Mouse (Mus musculus): ENCODE data around the gene Aldh4a1. TPM values are rescaled to one million over a fixed set of nuclear protein-coding genes. Genes with fewer than 3 reads are reported as not detected.
A peak's percentile ranks its signal among the peaks of the same experiment; 100 is the strongest.

The Aldh4a1 gene
- polyA plus RNA-seq, 1 experiment from 2014 or later = 31.9 TPM

GRCm38 (mm10) chr4:139640333-139640732 is 17.7 kb downstream of the Aldh4a1 start:
- WGBS = 60% methylated on average over 12 of the region's 12 CpGs
- no peak overlapping the region for H3K4me3 ChIP-seq (ENCODE audit: low read length)
- no peak overlapping the region; the same call in 1 of the 2 replicates for H3K9ac ChIP-seq (ENCODE audit: low read depth, low read length)
- H3K27ac ChIP-seq (ENCODE audit: low read depth, low read length) = no peak overlapping the region
- H3K4me1 ChIP-seq (ENCODE audit: control insufficient read depth, insufficient read depth, low read depth, low read length) = peaks cover 22% of the 10 kb centered on the region
- H3K27me3 ChIP-seq (replicated peaks; ENCODE audit: control insufficient read depth, insufficient read depth, low read length) = peaks cover 2% of the 10 kb centered on the region
- no peak for ATAC-seq
- no peak overlapping the region for H3K4me2 ChIP-seq (ENCODE audit: low read length)
- H3K36me3 ChIP-seq (ENCODE audit: control insufficient read depth, insufficient read depth, low read length) = peaks cover 17% of the 10 kb centered on the region
- no peaks in the 10 kb centered on the region for H3K9me3 ChIP-seq (ENCODE audit: control insufficient read depth, low read length)

- WGBS = 55% methylated on average over 6 of the region's 6 CpGs
- ATAC-seq = no peak
- no peak overlapping the region for H3K9ac ChIP-seq (ENCODE audit: low read depth, low read length)
- H3K4me1 ChIP-seq (ENCODE audit: control insufficient read depth, insufficient read depth, low read depth, low read length) = peaks cover 22% of the 10 kb centered on the region
- peaks cover 2% of the 10 kb centered on the region for H3K27me3 ChIP-seq (replicated peaks; ENCODE audit: control insufficient read depth, insufficient read depth, low read length)
- H3K27ac ChIP-seq (ENCODE audit: low read depth, low read length) = no peak overlapping the region
- H3K4me3 ChIP-seq (ENCODE audit: low read length) = no peak overlapping the region
- no peak overlapping the region for H3K4me2 ChIP-seq (ENCODE audit: low read length)
- H3K36me3 ChIP-seq (ENCODE audit: control insufficient read depth, insufficient read depth, low read length) = peaks cover 16% of the 10 kb centered on the region
- no peaks in the 10 kb centered on the region for H3K9me3 ChIP-seq (ENCODE audit: control insufficient read depth, low read length)
Observed at GRCm38 (mm10) chr4:139640775-139641174, 18.1 kb downstream of the Aldh4a1 start.

GRCm38 (mm10) chr4:139641829-139642425 is 19.3 kb downstream of the Aldh4a1 start:
- Histone ChIP-seq H3K4me2 (ENCODE audit: low read length) (peak overlapping the region; percentile 48), H3K36me3 (ENCODE audit: control insufficient read depth, insufficient read depth, low read length) (peaks cover 16% of the 10 kb centered on the region), H3K4me3 (ENCODE audit: low read length) (peak overlapping the region; percentile 15; the same call in 1 of the 2 replicates), H3K27ac (ENCODE audit: low read depth, low read length) (no peak overlapping the region; the same call in 1 of the 2 replicates), H3K9ac (ENCODE audit: low read depth, low read length) (no peak overlapping the region; the same call in 1 of the 2 replicates), H3K27me3 (replicated peaks; ENCODE audit: control insufficient read depth, insufficient read depth, low read length) (peaks cover 2% of the 10 kb centered on the region), H3K4me1 (ENCODE audit: control insufficient read depth, insufficient read depth, low read depth, low read length) (peaks cover 22% of the 10 kb centered on the region), H3K9me3 (ENCODE audit: control insufficient read depth, low read length) (no peaks in the 10 kb centered on the region; the same call in 1 of the 2 replicates)
- ATAC-seq = no peak
- 11% methylated on average over 30 of the region's 30 CpGs for WGBS

DNA sequence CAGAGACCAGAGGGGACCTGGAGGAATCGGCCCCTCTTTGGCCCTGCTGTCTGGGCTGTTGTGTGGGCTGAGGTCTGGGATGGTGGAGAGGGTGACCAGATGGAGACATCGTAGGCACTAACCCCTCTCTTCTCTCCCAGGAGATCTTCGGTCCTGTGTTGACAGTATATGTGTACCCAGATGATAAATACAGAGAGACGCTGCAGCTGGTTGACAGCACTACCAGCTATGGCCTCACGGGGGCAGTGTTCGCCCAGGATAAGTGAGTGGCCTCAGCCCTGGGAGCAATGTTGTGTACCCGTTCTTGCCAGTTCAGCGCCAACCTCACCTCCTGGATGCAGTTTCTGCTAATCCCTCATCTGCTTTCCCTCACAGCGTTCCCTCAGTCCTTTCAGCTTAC is 21.3 kb downstream of the Aldh4a1 start:
- no peak overlapping the region for H3K9ac ChIP-seq (ENCODE audit: low read depth, low read length)
- no peaks in the 10 kb centered on the region; the same call in 1 of the 2 replicates for H3K9me3 ChIP-seq (ENCODE audit: control insufficient read depth, low read length)
- peaks cover 22% of the 10 kb centered on the region for H3K36me3 ChIP-seq (ENCODE audit: control insufficient read depth, insufficient read depth, low read length)
- peak; percentile 27 for ATAC-seq
- H3K4me3 ChIP-seq (ENCODE audit: low read length) = no peak overlapping the region
- peaks cover 2% of the 10 kb centered on the region for H3K27me3 ChIP-seq (replicated peaks; ENCODE audit: control insufficient read depth, insufficient read depth, low read length)
- 17% methylated on average over 9 of the region's 9 CpGs for WGBS
- no peak overlapping the region for H3K4me2 ChIP-seq (ENCODE audit: low read length)
- no peak overlapping the region for H3K27ac ChIP-seq (ENCODE audit: low read depth, low read length)
- H3K4me1 ChIP-seq (ENCODE audit: control insufficient read depth, insufficient read depth, low read depth, low read length) = peaks cover 22% of the 10 kb centered on the region

- Histone ChIP-seq H3K4me1 (ENCODE audit: control insufficient read depth, insufficient read depth, low read depth, low read length) (peaks cover 5% of the 10 kb centered on the region), H3K4me3 (ENCODE audit: low read length) (no peak overlapping the region), H3K9me3 (ENCODE audit: control insufficient read depth, low read length) (no peaks in the 10 kb centered on the region; the same call in 1 of the 2 replicates), H3K4me2 (ENCODE audit: low read length) (no peak overlapping the region), H3K27me3 (replicated peaks; ENCODE audit: control insufficient read depth, insufficient read depth, low read length) (0 out of 2 replicates have a peak, but pooled peaks cover 2% of the 10 kb centered on the region), H3K9ac (ENCODE audit: low read depth, low read length) (no peak overlapping the region), H3K27ac (ENCODE audit: low read depth, low read length) (no peak overlapping the region), H3K36me3 (ENCODE audit: control insufficient read depth, insufficient read depth, low read length) (peaks cover 23% of the 10 kb centered on the region)
- 84% methylated on average over 7 of the region's 7 CpGs for WGBS
- no peak for ATAC-seq
Observed at GRCm38 (mm10) chr4:139646916-139647315, 24.2 kb downstream of the Aldh4a1 start.

DNA sequence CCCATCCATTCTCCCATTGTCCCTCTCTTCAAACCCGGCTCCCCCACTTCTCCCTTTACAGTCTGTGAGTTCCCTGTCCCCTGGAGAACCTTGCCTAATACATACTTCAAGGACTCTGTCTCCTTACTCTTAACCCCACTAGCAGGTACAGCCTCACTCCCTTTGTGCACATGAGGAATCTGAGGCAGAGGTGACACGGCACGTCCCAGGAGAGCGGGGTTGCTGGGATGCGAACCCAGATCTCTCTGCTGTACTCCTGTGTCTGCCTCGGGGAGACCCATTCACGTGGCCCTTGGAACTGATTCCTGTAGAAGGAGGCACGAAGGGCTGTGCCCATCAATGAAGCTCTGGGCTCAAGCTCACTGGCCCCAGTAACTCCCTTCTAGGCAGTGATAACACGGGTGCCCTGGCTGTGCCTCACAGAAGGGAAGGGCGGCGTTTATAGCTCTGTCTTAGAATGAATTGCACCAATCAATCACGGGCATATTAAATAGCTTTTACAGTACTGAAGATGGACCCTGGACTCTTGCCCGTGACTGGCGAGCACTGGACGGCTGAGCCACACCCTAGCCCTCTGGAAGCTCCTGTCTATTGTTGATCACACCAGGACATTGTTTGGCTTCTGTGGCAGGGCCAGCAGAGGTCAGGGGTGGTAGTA is 27.5 kb downstream of the Aldh4a1 start:
- no peak overlapping the region for H3K9ac ChIP-seq (ENCODE audit: low read depth, low read length)
- H3K4me1 ChIP-seq (ENCODE audit: control insufficient read depth, insufficient read depth, low read depth, low read length) = no peaks in the 10 kb centered on the region
- peaks cover 15% of the 10 kb centered on the region for H3K36me3 ChIP-seq (ENCODE audit: control insufficient read depth, insufficient read depth, low read length)
- ATAC-seq = no peak
- H3K4me2 ChIP-seq (ENCODE audit: low read length) = no peak overlapping the region
- no peaks in the 10 kb centered on the region; the same call in 1 of the 2 replicates for H3K9me3 ChIP-seq (ENCODE audit: control insufficient read depth, low read length)
- no peak overlapping the region for H3K4me3 ChIP-seq (ENCODE audit: low read length)
- 70% methylated on average over 15 of the region's 15 CpGs for WGBS
- no peak overlapping the region for H3K27ac ChIP-seq (ENCODE audit: low read depth, low read length)
- no peaks in the 10 kb centered on the region for H3K27me3 ChIP-seq (replicated peaks; ENCODE audit: control insufficient read depth, insufficient read depth, low read length)

- Histone ChIP-seq H3K9me3 (ENCODE audit: control insufficient read depth, low read length) (no peaks in the 10 kb centered on the region; the same call in 1 of the 2 replicates), H3K4me2 (ENCODE audit: low read length) (no peak overlapping the region), H3K9ac (ENCODE audit: low read depth, low read length) (no peak overlapping the region), H3K4me3 (ENCODE audit: low read length) (no peak overlapping the region), H3K4me1 (ENCODE audit: control insufficient read depth, insufficient read depth, low read depth, low read length) (no peaks in the 10 kb centered on the region), H3K27ac (ENCODE audit: low read depth, low read length) (no peak overlapping the region), H3K36me3 (ENCODE audit: control insufficient read depth, insufficient read depth, low read length) (peaks cover 14% of the 10 kb centered on the region), H3K27me3 (replicated peaks; ENCODE audit: control insufficient read depth, insufficient read depth, low read length) (no peaks in the 10 kb centered on the region)
- WGBS = 42% methylated on average over 11 of the region's 11 CpGs
- no peak for ATAC-seq
Observed at GRCm38 (mm10) chr4:139650907-139651306, 28.2 kb downstream of the Aldh4a1 start.

GRCm38 (mm10) chr4:139653238-139653637 is 30.6 kb downstream of the Aldh4a1 start, which contains the start of gene Tas1r2:
Gene Tas1r2 (plus strand): TSS chr4:139653538.
- Histone ChIP-seq H3K4me2 (ENCODE audit: low read length) (no peak within 1 kb of the TSS), H3K27ac (ENCODE audit: low read depth, low read length) (no peak within 1 kb of the TSS), H3K4me3 (ENCODE audit: low read length) (no peak within 1 kb of the TSS), H3K4me1 (ENCODE audit: control insufficient read depth, insufficient read depth, low read depth, low read length) (no peaks in the 10 kb centered on the region), H3K27me3 (replicated peaks; ENCODE audit: control insufficient read depth, insufficient read depth, low read length) (no peaks in the 10 kb centered on the region), H3K36me3 (ENCODE audit: control insufficient read depth, insufficient read depth, low read length) (peaks cover 8% of the 10 kb centered on the region; the same call in 1 of the 2 replicates), H3K9ac (ENCODE audit: low read depth, low read length) (no peak within 1 kb of the TSS), H3K9me3 (ENCODE audit: control insufficient read depth, low read length) (0 out of 2 replicates have a peak, but pooled peaks cover 2% of the 10 kb centered on the region)
- WGBS = 89% methylated on average over 8 of the region's 8 CpGs
- no peak for ATAC-seq

DNA sequence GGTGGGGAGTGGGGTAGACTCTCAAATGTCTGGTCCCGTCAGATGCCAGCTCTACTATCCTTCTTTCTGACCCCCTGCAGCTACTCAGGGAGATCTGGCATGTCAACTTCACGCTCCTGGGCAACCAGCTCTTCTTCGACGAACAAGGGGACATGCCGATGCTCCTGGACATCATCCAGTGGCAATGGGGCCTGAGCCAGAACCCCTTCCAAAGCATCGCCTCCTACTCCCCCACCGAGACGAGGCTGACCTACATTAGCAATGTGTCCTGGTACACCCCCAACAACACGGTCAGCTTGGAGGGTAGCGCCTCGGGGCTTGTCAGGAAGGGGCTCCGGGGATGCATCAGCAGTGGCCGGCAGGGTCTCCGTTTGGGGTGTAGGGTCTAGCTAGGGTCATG is 39.2 kb downstream of the Aldh4a1 start:
- no peak for ATAC-seq
- 67% methylated on average over 14 of the region's 14 CpGs for WGBS

More for the DNA sequence above, 39.2 kb downstream of the Aldh4a1 start:
- Histone ChIP-seq H3K9me3 (ENCODE audit: control insufficient read depth, low read length) (peaks cover 12% of the 10 kb centered on the region; the same call in 1 of the 2 replicates), H3K4me3 (ENCODE audit: low read length) (no peak overlapping the region), H3K27me3 (replicated peaks; ENCODE audit: control insufficient read depth, insufficient read depth, low read length) (no peaks in the 10 kb centered on the region), H3K4me2 (ENCODE audit: low read length) (no peak overlapping the region), H3K36me3 (ENCODE audit: control insufficient read depth, insufficient read depth, low read length) (no peaks in the 10 kb centered on the region), H3K9ac (ENCODE audit: low read depth, low read length) (no peak overlapping the region), H3K4me1 (ENCODE audit: control insufficient read depth, insufficient read depth, low read depth, low read length) (no peaks in the 10 kb centered on the region), H3K27ac (ENCODE audit: low read depth, low read length) (no peak overlapping the region)
